Mouse (Mus musculus) erythroblast, embryonic 14.5 days (primary cell): ENCODE results near the gene Slc25a38.

Experiments used
- GATA1 ChIP-seq: IDR thresholded peaks from 2 replicates; pipeline ENCODE4 v1.6.1; 2012; ENCODE audit warnings: low read length, inconsistent platforms, mixed read lengths
- TAL1 ChIP-seq: IDR thresholded peaks from 3 replicates; pipeline ENCODE4 v1.6.1; 2012; ENCODE audit warnings: low read length, inconsistent platforms, mixed read lengths

- no peak for TF ChIP-seq TAL1
- TF ChIP-seq GATA1, result no peak
Observed at GRCm38 (mm10) chr9:120114051-120114788, 4.0 kb downstream of the Slc25a38 start.
